Mouse (Mus musculus) limb, embryonic 15.5 days (tissue): ENCODE data around the gene 2310009B15Rik. TPM values are rescaled to one million over a fixed set of nuclear protein-coding genes. Genes with fewer than 3 reads are reported as not detected.

Source experiments
- ATAC-seq: fragments of 200-750 bp; cut with Nextera tagmentation; 2 replicates; pipeline ENCODE4 v1.8.0; 2017; ENCODE audit warnings: low read depth, moderate TSS enrichment; ENCODE audit not compliant: insufficient number of reproducible peaks, low FRiP score, low TSS enrichment
- H3K27ac ChIP-seq: fragments of 300-500 bp; sonication (generic); 2 replicates; pipeline ENCODE4 v1.5.1; 2015; ENCODE audit warnings: moderate library complexity, mild to moderate bottlenecking, inconsistent platforms
- H3K27me3 ChIP-seq: fragments of 300-500 bp; sonication (generic); 2 replicates; pipeline ENCODE4 v1.6.1; 2015; ENCODE audit warnings: inconsistent platforms
- H3K36me3 ChIP-seq: fragments of 300-500 bp; sonication (generic); 2 replicates; pipeline ENCODE4 v1.6.1; 2015; ENCODE audit warnings: inconsistent platforms
- H3K4me1 ChIP-seq: fragments of 300-500 bp; sonication (generic); 2 replicates; pipeline ENCODE4 v1.6.1; 2015; ENCODE audit warnings: inconsistent platforms
- H3K4me2 ChIP-seq: fragments of 300-500 bp; sonication (generic); 2 replicates; pipeline ENCODE4 v1.6.1; 2015; ENCODE audit warnings: mild to moderate bottlenecking, inconsistent platforms
- H3K4me3 ChIP-seq: fragments of 300-500 bp; sonication (generic); 2 replicates; pipeline ENCODE4 v1.5.1; 2015; ENCODE audit warnings: mild to moderate bottlenecking, inconsistent platforms
- H3K9ac ChIP-seq: fragments of 300-500 bp; sonication (generic); 2 replicates; pipeline ENCODE4 v1.6.1; 2015; ENCODE audit warnings: inconsistent platforms
- H3K9me3 ChIP-seq: fragments of 300-500 bp; sonication (generic); 2 replicates; pipeline ENCODE4 v1.6.1; 2016; ENCODE audit warnings: inconsistent platforms
- WGBS: fragments of 180-500 bp; shearing (Covaris S2); methylation state at CpG from one replicate; pipeline ENCODE4 v1.1.7; 2015; 5-methylcytosine and 5-hydroxymethylcytosine counted together
- polyA plus RNA-seq: library from polyadenylated mRNA; unstranded; fragments of >200 nt; fragmentation: Nextera tagmentation; extraction: Ambion mirVana; gene quantifications from 2 replicates; pipeline ENCODE4 v1.2.1, GENCODE M21; 2015

The 2310009B15Rik gene
- polyA plus RNA-seq, 1 experiment from 2014 or later, result 38.0 TPM

DNA sequence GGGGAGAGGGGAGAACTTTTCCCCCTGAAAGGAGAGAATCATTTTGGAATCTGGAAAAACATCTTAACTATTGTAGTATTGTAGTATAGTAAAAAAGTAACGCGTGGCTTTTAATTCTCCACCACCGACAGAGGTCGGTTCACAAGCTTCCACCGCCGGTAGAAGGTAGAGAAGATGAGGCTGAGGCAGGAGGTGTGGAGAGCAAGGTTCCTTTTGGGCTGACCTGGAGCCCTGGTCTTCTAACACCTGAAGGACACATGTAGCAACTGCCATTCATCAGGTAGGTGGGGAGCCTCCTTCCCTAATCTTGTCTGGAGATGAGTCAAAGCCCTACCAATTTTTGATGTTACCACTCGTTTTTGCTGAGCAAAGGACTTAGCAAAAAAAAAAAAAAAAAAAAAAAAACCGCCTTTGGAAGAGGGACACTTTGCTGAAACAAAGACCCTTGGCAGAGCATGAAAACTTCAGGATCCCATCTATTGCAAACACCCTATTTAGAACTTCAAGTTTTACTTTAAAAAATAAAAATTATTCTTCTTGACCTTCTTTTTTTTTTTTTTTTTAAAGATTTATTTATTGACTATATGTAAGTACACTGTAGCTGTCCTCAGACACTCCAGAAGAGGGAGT is 7.0 kb downstream of the 2310009B15Rik start:
- no peak for ATAC-seq
- Histone ChIP-seq H3K27me3 (peaks cover 54% of the 10 kb centered on the region), H3K4me3 (no peak overlapping the region)

DNA sequence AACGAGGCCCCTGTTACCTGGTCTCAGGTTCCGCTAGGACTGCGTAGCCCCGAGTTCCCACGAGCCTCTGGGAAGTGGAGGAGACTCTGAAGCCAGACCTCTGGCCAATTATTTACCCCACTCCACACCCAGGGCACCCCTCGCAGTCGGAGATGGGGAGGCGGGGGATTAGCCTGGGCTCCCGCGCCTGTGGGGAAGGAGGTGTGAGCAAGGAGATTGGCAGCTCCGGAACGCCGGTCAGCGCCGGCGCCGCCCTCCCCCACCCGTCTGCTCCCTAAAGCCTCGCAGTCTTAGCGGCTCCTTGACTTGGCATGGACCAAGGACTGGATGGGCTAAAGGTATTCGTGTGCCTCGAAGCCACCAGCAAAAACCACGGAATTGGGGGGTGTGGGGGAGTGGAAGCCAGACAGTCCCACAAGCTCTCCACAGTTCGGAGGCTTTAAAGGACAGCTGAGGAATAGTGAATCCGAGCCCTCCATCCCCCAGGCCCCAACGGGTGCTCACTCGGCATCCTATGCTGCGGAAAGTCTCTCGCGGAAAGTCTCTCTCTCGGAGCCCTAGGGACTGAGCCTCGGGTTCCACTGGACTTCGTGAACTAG is 8.0 kb downstream of the 2310009B15Rik start, which contains the start of gene Lhx9:
Lhx9 (minus strand) TSS at position 67 of the 599 bp plus-strand sequence.
- peak; percentile 37; the same call in 1 of the 2 replicates for ATAC-seq
- H3K4me3 ChIP-seq, result peak within 1 kb of the TSS; percentile 40
- no peaks in the 10 kb centered on the region for H3K9me3 ChIP-seq
- peak within 1 kb of the TSS; percentile 72 for H3K4me2 ChIP-seq
- peaks cover 7% of the 10 kb centered on the region for H3K36me3 ChIP-seq
- peaks cover 27% of the 10 kb centered on the region for H3K4me1 ChIP-seq
- no peak within 1 kb of the TSS for H3K27ac ChIP-seq
- H3K27me3 ChIP-seq, result peaks cover 61% of the 10 kb centered on the region
- WGBS, result under 1% methylated on average over 33 of the region's 33 CpGs
- H3K9ac ChIP-seq, result peak within 1 kb of the TSS; percentile 7; the same call in 1 of the 2 replicates

More for the DNA sequence above, 7.0 kb downstream of the 2310009B15Rik start:
- no peak overlapping the region for H3K9ac ChIP-seq
- H3K4me1 ChIP-seq, result peaks cover 22% of the 10 kb centered on the region
- no peak overlapping the region for H3K4me2 ChIP-seq
- H3K9me3 ChIP-seq, result no peaks in the 10 kb centered on the region
- H3K36me3 ChIP-seq, result peaks cover 7% of the 10 kb centered on the region
- 21% methylated on average over 8 of the region's 8 CpGs for WGBS
- no peak overlapping the region for H3K27ac ChIP-seq

DNA sequence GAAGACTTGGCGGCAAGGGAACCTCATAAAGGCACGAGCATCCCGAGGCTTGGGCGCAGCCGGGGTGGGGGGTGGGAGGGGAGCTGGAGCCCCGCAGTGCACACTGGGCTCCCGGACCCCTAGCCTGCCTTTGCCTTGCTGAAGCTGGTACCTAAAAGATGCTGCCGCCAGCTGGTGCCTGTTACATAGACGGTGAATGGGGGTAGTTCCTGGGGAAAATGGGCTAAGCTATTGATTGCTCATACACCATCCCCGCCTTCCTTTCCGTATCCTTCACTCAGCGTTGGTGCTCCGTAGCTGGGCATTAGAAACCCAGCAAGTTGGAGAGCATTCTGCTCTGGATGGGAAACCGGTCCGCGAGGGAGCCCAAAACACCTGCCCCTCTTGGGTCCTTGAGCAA is 8.6 kb downstream of the 2310009B15Rik start:
- Histone ChIP-seq H3K9ac (no peak overlapping the region), H3K4me3 (peak overlapping the region; percentile 40), H3K36me3 (peaks cover 7% of the 10 kb centered on the region), H3K27me3 (peaks cover 61% of the 10 kb centered on the region), H3K9me3 (no peaks in the 10 kb centered on the region), H3K27ac (no peak overlapping the region), H3K4me1 (peaks cover 33% of the 10 kb centered on the region), H3K4me2 (peak overlapping the region; percentile 72)
- ATAC-seq, result peak; percentile 36; the same call in 1 of the 2 replicates
- 2% methylated on average over 16 of the region's 16 CpGs for WGBS

DNA sequence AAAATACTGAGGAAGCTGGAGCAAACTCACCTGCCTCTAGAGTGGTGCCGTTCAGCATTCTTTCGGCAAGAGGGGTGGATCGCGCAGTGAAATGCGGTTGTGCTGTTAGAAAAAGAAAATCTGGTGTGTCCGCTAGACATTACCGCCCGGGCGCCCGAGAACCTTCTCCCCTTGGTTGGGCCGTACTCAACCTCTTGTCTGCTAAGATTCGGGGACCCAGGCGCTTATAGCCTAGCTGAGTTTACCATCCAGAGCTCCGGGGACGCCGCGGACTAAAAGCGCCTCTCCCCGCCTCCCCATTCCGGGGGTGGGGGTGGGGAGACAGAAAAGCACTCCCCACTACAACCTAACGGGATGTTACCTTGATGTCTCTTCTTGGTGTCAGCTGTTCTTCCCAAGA is 9.5 kb downstream of the 2310009B15Rik start:
- Histone ChIP-seq H3K36me3 (peaks cover 7% of the 10 kb centered on the region), H3K4me1 (peaks cover 36% of the 10 kb centered on the region), H3K4me2 (peak overlapping the region; percentile 45), H3K9ac (0 out of 2 replicates have a peak overlapping the region, but pooled peaks have one; percentile 17), H3K27me3 (peaks cover 61% of the 10 kb centered on the region), H3K4me3 (peak overlapping the region; percentile 34), H3K9me3 (no peaks in the 10 kb centered on the region), H3K27ac (no peak overlapping the region)
- WGBS, result under 1% methylated on average over 21 of the region's 21 CpGs
- ATAC-seq, result no peak

DNA sequence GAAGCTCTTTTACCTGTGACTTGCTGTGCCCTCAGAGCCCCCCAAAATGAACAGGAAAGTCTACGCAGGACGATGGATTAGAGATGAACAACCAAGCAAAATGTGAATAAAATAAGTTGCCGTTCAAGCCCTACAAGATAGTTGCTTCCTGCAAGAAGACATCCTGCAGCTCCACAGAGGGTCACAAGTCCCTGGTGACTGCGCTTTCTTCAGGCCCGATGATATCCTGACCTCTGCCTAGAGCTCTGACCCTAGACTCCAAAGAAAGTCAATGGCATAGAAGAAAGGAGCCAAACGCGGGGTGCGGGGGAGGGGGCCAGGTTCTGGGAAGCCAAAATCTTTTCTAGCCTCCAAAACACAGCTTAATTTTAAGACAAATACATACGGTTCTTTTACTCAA is 10.1 kb downstream of the 2310009B15Rik start:
- peak overlapping the region; percentile 45; the same call in 1 of the 2 replicates for H3K4me2 ChIP-seq
- peaks cover 59% of the 10 kb centered on the region for H3K27me3 ChIP-seq
- 16% methylated on average over 9 of the region's 9 CpGs for WGBS
- H3K27ac ChIP-seq, result no peak overlapping the region
- H3K4me1 ChIP-seq, result peaks cover 39% of the 10 kb centered on the region
- no peaks in the 10 kb centered on the region for H3K9me3 ChIP-seq
- H3K4me3 ChIP-seq, result peak overlapping the region; percentile 34; the same call in 1 of the 2 replicates
- ATAC-seq, result no peak
- no peak overlapping the region for H3K9ac ChIP-seq
- H3K36me3 ChIP-seq, result peaks cover 5% of the 10 kb centered on the region

DNA sequence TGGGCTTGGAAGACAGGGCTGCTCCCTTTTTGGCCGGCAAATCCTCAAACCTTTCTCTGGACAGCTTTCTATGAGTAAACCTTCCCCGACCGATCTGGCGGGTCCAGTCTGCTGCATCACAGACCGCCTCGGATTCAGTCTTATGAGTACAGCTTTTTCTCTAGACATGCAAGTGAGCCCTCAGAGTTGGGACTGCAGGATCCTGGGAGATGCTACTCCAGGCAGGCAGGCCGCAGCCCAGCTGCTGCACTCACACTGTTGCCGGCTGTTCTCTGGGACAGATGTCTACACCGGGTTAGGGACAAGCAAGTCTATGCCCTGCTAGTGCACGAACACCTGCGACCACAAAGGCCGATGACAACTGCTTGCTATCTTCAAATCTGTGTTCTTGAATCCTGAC is 10.5 kb downstream of the 2310009B15Rik start:
- Histone ChIP-seq H3K4me2 (no peak overlapping the region), H3K4me3 (0 out of 2 replicates have a peak overlapping the region, but pooled peaks have one; percentile 34), H3K36me3 (peaks cover 1% of the 10 kb centered on the region; the same call in 1 of the 2 replicates), H3K4me1 (peaks cover 43% of the 10 kb centered on the region), H3K9me3 (no peaks in the 10 kb centered on the region), H3K9ac (no peak overlapping the region), H3K27ac (no peak overlapping the region), H3K27me3 (peaks cover 57% of the 10 kb centered on the region)
- WGBS, result 23% methylated on average over 12 of the region's 12 CpGs
- no peak for ATAC-seq

DNA sequence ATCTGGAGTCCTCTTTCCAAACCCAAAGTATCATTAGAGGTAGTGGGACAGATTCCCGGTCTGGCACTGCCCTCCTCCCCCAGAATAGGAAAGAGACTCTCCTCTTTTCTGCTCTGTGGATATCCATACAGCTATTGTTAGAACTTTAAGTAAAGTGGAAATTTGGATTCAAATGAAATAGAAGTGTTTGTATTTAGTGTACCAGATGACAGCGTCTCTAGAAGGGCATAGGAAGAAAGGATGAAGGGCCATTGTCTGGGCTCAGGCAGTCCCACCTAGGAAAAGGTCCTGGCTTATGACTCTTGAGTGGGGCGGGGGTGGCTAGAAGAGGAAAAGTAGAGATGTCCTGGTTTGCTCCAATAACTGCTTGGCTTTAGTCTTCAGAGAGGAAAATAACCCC is 11.2 kb downstream of the 2310009B15Rik start:
- ATAC-seq, result no peak
- Histone ChIP-seq H3K27ac (no peak overlapping the region), H3K9ac (no peak overlapping the region), H3K4me3 (no peak overlapping the region), H3K36me3 (no peaks in the 10 kb centered on the region), H3K4me2 (no peak overlapping the region), H3K27me3 (peaks cover 50% of the 10 kb centered on the region), H3K4me1 (peaks cover 44% of the 10 kb centered on the region), H3K9me3 (no peaks in the 10 kb centered on the region)
- WGBS, result 40% methylated on average over 3 of the region's 3 CpGs

DNA sequence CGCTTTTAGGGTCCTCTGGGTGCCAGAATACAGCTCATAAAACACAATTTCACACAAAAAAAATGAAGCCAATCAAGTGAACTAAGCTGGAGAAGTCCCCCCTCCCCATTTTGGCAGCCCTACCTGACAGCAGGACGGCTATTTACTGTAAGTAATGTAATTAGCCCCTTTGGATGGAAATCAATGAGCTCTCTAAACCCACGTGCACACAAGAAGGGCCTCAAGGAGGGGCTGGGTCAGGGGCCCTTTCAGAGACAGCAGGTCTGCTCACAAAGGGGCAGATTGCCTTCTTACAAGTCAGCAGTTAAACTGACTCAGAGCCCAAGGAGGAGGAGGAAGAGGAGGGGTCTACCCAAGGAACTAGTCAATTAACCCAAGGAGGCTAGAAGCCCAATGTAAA is 12.5 kb downstream of the 2310009B15Rik start:
- 14% methylated on average over 3 of the region's 3 CpGs for WGBS
- H3K4me3 ChIP-seq, result peak overlapping the region; percentile 45; the same call in 1 of the 2 replicates
- H3K4me1 ChIP-seq, result peaks cover 52% of the 10 kb centered on the region
- H3K27me3 ChIP-seq, result peaks cover 56% of the 10 kb centered on the region
- H3K9ac ChIP-seq, result no peak overlapping the region
- peak overlapping the region; percentile 68 for H3K4me2 ChIP-seq
- H3K36me3 ChIP-seq, result no peaks in the 10 kb centered on the region
- no peak overlapping the region for H3K27ac ChIP-seq
- H3K9me3 ChIP-seq, result no peaks in the 10 kb centered on the region
- no peak for ATAC-seq

DNA sequence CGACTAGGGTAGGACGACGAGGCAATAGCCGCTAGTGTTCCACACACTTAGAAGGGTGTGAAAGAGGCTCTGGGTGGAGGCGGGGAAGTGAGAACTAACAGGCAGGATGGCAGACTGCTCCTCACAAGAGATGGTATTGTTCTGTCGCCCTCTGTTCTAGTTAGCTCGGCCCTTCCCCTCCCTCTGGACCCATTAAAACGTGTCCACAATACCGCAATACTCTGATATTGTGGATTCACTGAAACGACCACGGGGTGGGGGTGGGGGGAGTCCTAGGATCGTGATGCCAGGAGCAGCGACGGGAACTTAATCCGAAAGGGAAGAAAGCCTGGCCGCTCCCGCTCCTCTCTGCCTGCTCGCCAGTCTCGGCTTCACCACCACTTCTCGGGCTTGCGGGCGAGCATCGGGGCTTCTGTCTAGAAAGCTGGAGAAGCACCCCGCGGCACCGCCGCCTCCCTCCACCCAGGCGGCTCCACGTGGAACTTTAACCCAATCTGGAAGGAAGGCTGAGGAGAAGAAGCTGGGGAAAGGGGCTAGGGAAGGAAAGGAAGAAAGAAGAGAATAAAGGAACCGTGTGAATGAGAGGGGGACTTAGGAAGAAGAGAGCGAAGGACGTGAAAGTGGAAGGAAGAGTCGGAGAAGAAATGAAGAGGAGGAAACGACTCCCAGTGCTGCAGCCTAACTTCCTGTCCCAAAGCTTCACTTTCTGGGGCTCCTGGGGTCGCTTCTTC is 13.1 kb downstream of the 2310009B15Rik start:
- Histone ChIP-seq H3K4me2 (peak overlapping the region; percentile 68), H3K9ac (peak overlapping the region; percentile 35; the same call in 1 of the 2 replicates), H3K4me1 (peaks cover 46% of the 10 kb centered on the region), H3K27ac (peak overlapping the region; percentile 54; the same call in 1 of the 2 replicates), H3K27me3 (peaks cover 52% of the 10 kb centered on the region), H3K9me3 (no peaks in the 10 kb centered on the region), H3K36me3 (no peaks in the 10 kb centered on the region), H3K4me3 (peak overlapping the region; percentile 45)
- 1% methylated on average over 35 of the region's 35 CpGs for WGBS
- no peak for ATAC-seq

DNA sequence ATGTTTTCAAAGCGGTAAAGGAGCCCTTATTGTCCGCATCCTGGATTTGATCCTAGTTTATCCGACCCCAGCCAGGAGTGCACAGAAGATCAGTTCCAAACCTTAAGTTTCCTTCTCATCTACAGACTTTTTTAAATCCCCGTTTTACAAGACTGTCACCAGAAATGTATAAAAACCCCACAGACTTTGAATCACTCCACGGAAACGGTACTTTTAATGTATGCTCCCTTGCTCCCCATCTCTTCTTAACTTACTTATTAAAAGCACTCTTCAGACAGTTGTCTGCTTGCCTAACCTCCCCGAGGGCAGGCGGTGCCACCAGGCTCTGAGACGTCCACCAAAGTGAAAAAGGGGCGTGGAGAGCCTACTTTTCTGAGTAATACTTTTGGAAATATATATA is 13.9 kb downstream of the 2310009B15Rik start:
- Histone ChIP-seq H3K27ac (peak overlapping the region; percentile 65; the same call in 1 of the 2 replicates), H3K36me3 (no peaks in the 10 kb centered on the region), H3K9ac (no peak overlapping the region), H3K27me3 (peaks cover 52% of the 10 kb centered on the region), H3K4me3 (peak overlapping the region; percentile 51), H3K9me3 (no peaks in the 10 kb centered on the region), H3K4me1 (peaks cover 46% of the 10 kb centered on the region), H3K4me2 (peak overlapping the region; percentile 68)
- WGBS, result 4% methylated on average over 10 of the region's 10 CpGs
- ATAC-seq, result no peak

DNA sequence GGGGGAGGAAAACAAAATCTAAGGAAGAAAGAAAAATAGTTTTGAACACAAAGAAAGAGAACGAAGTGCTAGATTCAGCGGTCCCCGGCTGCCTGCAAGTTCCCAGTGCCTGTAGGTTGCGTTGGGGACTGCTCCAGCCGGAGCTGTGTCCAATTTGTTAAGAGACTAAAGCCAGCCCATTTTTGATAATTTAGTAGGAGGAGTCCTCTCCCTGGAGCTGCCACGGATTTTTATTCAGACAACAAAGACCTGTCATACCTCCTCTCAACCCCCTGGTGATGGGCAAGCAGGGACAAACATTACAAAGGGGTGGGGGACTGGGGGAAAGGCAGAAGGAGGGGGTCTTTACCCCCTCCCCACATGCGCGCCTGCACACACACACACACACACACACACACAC is 14.3 kb downstream of the 2310009B15Rik start:
- peak; percentile 31; the same call in 1 of the 2 replicates for ATAC-seq
- 1% methylated on average over 8 of the region's 8 CpGs for WGBS
- Histone ChIP-seq H3K4me3 (peak overlapping the region; percentile 51), H3K9ac (no peak overlapping the region), H3K4me2 (peak overlapping the region; percentile 68), H3K27ac (peak overlapping the region; percentile 65), H3K36me3 (no peaks in the 10 kb centered on the region), H3K9me3 (no peaks in the 10 kb centered on the region), H3K4me1 (peaks cover 47% of the 10 kb centered on the region), H3K27me3 (peaks cover 54% of the 10 kb centered on the region)
